Mouse (Mus musculus) liver, embryonic 15.5 days (tissue): ENCODE data around the gene Larp4b. TPM values are rescaled to one million over a fixed set of nuclear protein-coding genes. Genes with fewer than 3 reads are reported as not detected.

Experiments used
- ATAC-seq: fragments of 200-750 bp; cut with Nextera tagmentation; 2 replicates; pipeline ENCODE4 v1.8.0; 2017; ENCODE audit warnings: moderate number of reproducible peaks, mild to moderate bottlenecking, moderate library complexity; ENCODE audit not compliant: insufficient read depth
- H3K27ac ChIP-seq: fragments of 300-500 bp; sonication (generic); replicated peaks from 2 replicates; pipeline ENCODE4 v1.5.1; 2015; ENCODE audit warnings: mild to moderate bottlenecking, inconsistent platforms
- H3K27me3 ChIP-seq: fragments of 300-500 bp; sonication (generic); 2 replicates; pipeline ENCODE4 v1.6.1; 2015; ENCODE audit warnings: mild to moderate bottlenecking, inconsistent platforms
- H3K36me3 ChIP-seq: fragments of 300-500 bp; sonication (generic); replicated peaks from 2 replicates; pipeline ENCODE4 v1.6.1; 2015; ENCODE audit warnings: moderate library complexity, mild to moderate bottlenecking, inconsistent platforms
- H3K4me1 ChIP-seq: fragments of 300-500 bp; sonication (generic); replicated peaks from 2 replicates; pipeline ENCODE4 v1.6.1; 2015; ENCODE audit warnings: inconsistent platforms
- H3K4me2 ChIP-seq: fragments of 300-500 bp; sonication (generic); 2 replicates; pipeline ENCODE4 v1.6.1; 2015; ENCODE audit warnings: moderate library complexity, mild to moderate bottlenecking, inconsistent platforms
- H3K4me3 ChIP-seq: fragments of 300-500 bp; sonication (generic); replicated peaks from 2 replicates; pipeline ENCODE4 v1.5.1; 2015; ENCODE audit warnings: mild to moderate bottlenecking, inconsistent platforms
- H3K9ac ChIP-seq: fragments of 300-500 bp; sonication (generic); 2 replicates; pipeline ENCODE4 v1.6.1; 2015; ENCODE audit warnings: moderate library complexity, mild to moderate bottlenecking, inconsistent platforms
- H3K9me3 ChIP-seq: fragments of 300-500 bp; sonication (generic); replicated peaks from 2 replicates; pipeline ENCODE4 v1.6.1; 2016; ENCODE audit warnings: inconsistent platforms
- WGBS: fragments of 180-500 bp; shearing (Covaris S2); methylation state at CpG from one replicate; pipeline ENCODE4 v1.1.7; 2015; ENCODE audit warnings: mixed read lengths; ENCODE audit not compliant: insufficient replicate concordance; 5-methylcytosine and 5-hydroxymethylcytosine counted together
- polyA plus RNA-seq: library from polyadenylated mRNA; unstranded; fragments of >200 nt; fragmentation: Nextera tagmentation; extraction: Ambion mirVana; gene quantifications from 2 replicates; pipeline ENCODE4 v1.2.1, GENCODE M21; 2015

The Larp4b gene
- polyA plus RNA-seq, 1 experiment from 2014 or later, result 22.2 TPM

DNA sequence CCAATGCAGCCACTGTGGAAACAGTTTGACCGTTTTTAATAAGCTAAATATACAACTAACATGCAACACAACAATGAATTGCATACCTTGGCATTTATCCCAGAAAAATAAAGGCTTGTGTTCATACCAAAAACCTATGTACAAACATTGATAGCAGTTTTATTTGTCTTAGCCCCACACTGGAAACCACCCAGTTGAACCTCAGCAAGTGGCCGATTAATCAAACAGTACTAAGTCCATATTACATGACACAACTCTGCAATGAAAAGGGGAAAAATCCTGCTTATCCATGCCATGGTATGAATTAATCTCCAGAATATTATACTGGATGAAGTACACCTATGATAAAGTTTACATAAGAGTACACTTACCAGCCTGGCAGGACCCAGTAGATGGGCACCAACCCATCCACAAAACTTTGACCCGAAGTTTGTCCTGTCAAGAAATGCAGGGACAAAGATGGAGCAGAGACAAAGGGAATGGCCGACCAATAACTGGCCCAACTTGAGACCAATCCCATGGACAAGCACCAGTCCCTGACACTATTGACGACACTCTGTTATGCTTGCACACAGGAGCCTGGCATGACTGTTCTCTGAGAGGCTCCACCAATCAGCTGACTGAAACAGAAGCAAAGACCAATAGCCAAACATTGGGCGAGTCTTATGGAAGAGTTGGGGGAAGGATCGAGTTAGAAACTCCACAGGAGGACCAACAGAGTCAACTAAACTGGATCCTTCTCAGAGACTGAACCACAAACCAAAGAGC, 17.7 kb upstream of the Larp4b start:
- Histone ChIP-seq H3K4me2 (no peak overlapping the region), H3K4me3 (no peak overlapping the region), H3K27me3 (peaks cover 4% of the 10 kb centered on the region; the same call in 1 of the 2 replicates), H3K4me1 (peaks cover 5% of the 10 kb centered on the region; the same call in 1 of the 2 replicates), H3K36me3 (no peaks in the 10 kb centered on the region), H3K9ac (no peak overlapping the region), H3K27ac (no peak overlapping the region; the same call in 1 of the 2 replicates), H3K9me3 (no peaks in the 10 kb centered on the region)
- no peak for ATAC-seq
- WGBS, result 53% methylated on average over 7 of the region's 7 CpGs

DNA sequence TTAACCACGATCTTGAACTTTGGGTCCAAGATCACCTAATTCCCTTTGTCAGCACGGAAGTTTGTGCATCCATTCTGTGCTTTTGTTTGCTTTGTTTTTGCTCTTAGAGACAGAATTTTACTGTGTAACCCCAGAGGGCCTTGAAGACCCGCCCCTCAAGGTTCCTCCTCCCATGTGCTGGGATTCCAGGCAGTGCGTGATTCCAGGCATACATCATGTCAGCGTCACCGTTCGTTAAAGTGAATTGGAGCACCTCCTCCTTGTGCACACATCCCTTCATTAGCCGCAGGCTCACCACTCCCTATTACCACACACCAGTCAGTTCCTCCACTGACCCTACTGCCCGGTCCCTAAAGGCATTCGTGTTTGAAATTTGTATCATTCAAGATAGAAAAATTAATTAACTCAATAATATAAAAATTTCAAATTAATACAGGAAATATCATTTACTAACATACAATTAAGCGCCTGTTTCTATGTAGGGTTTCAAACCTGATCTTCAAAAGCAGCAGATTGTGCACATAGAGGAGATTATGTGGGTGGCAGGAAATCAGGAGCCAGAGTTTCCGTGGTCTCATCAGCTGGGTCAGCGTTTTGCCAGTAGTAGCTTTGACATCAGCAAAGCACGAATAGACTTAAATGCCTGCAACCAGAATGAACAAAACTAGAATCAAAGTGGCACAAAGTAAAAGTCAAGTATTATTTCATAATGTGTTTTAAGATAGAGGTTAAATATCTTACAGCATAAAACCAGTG, 11.4 kb upstream of the Larp4b start:
- no peak overlapping the region for H3K27ac ChIP-seq
- 61% methylated on average over 14 of the region's 14 CpGs for WGBS
- H3K27me3 ChIP-seq, result no peaks in the 10 kb centered on the region
- no peak overlapping the region for H3K9ac ChIP-seq
- no peak overlapping the region for H3K4me2 ChIP-seq
- H3K4me3 ChIP-seq, result no peak overlapping the region
- no peak for ATAC-seq
- no peaks in the 10 kb centered on the region for H3K9me3 ChIP-seq
- H3K36me3 ChIP-seq, result no peaks in the 10 kb centered on the region
- peaks cover 2% of the 10 kb centered on the region; the same call in 1 of the 2 replicates for H3K4me1 ChIP-seq

DNA sequence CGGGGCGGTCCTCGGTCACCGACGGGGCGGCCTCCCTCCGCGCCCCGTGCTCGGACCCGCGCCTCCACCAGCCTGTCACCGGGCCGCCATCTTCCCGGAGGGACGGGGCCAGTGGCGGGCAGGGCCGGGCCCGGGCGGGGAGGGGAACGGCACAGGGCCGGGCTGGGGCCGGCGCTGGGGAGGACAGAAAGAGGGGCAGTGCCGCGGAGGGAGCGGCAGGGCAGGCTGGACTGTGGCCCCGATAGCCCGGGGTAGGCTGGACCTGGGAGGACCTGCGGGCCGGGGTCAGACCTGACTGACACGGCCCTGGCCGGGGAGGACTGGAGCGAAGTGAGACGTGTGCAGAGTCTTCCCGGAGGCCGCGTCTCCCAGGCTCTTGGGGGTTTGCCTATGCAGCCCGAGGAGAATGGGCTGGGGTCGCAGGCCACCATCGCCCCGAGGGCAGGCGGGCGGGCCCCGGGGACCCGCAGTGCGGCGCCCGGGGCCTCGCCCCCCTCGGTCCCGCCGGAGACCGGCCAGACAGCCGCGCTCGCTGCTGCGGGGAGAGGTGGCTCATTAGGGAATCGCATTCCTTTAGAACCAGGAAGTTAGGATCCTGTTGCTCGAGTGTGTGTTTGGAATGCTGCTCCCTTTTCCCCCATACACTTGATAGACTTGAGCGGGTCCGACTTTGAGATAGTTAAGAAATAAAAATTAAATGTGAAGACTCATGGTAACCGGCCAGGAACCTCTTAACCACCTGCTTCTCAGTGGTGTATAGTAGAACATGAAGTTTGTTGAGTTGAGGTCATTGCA, 702 bp downstream of the Larp4b start:
- Histone ChIP-seq H3K9ac (peak overlapping the region; percentile 99), H3K27ac (peak overlapping the region; percentile 98), H3K9me3 (no peaks in the 10 kb centered on the region), H3K27me3 (no peaks in the 10 kb centered on the region), H3K4me2 (peak overlapping the region; percentile 86), H3K4me3 (peak overlapping the region; percentile 99), H3K4me1 (peaks cover 53% of the 10 kb centered on the region), H3K36me3 (peaks cover 11% of the 10 kb centered on the region)
- peak; percentile 67 for ATAC-seq
- WGBS, result under 1% methylated on average over 63 of the region's 63 CpGs

DNA sequence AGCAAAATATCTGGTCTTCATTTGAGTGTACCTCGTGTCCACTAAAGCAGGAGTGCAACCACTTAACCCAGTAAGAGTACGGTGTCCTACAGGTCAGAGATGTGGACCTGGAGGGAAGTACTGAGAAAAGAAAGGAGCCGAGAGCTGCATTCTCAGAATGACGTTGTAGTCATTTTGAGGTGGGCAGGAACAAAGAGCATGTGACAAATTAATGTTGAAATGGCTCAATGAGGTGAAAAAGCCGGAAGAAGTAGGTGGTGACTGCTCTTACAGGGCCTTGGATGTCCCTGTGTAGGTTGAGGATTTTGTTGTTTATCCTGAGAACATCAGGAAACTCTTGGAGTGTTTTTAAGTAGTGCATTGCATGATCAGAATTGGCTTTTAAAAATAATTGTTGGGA, 5.6 kb downstream of the Larp4b start:
- Histone ChIP-seq H3K27ac (no peak overlapping the region), H3K4me3 (no peak overlapping the region), H3K36me3 (peaks cover 17% of the 10 kb centered on the region), H3K9me3 (no peaks in the 10 kb centered on the region), H3K9ac (no peak overlapping the region), H3K4me1 (peaks cover 58% of the 10 kb centered on the region), H3K4me2 (no peak overlapping the region), H3K27me3 (no peaks in the 10 kb centered on the region)
- ATAC-seq, result no peak
- WGBS, result 73% methylated on average over 5 of the region's 5 CpGs

DNA sequence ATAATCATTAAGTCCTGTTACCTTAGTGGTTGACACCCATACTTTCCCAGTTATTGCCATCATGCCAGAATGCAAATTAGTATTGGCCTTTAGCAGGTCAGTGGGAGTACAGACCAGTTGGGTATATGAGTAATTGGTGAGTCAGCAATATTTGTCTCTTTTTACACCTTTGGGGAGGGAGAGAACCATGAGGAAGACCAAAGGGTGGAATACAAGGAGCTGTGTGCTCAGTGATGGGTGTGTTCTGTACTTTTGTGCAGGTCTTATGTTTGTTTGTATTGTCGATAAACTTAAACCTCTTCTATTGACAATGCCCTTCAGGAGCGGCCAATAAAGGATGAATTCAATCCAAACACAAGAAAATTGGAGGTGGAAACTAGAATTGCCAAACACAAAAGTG, 6.8 kb downstream of the Larp4b start:
- H3K9ac ChIP-seq, result no peak overlapping the region
- no peak overlapping the region for H3K27ac ChIP-seq
- H3K4me1 ChIP-seq, result peaks cover 59% of the 10 kb centered on the region
- H3K36me3 ChIP-seq, result peaks cover 23% of the 10 kb centered on the region
- no peak overlapping the region for H3K4me2 ChIP-seq
- no peaks in the 10 kb centered on the region for H3K9me3 ChIP-seq
- no peak for ATAC-seq
- H3K27me3 ChIP-seq, result no peaks in the 10 kb centered on the region
- WGBS, result 85% methylated on average over 2 of the region's 2 CpGs
- no peak overlapping the region for H3K4me3 ChIP-seq

DNA sequence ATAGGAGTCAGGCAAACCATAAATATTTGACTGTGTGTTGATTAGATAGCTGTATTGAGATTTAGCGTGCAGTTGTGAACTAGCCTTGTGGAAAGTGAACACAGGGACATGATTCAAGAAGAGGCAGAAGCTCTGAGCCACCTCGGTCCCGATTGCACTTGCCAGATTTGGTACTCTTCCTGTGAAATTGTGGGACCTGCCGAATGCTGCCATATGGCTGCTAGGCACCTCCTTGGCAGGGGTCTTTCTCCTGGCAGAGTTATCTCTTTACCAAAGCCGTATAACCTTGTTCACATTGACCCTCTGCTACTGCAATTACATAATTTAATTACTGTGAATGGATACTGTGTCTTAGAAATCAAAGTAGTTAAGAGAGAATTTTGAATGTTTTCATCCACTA, 12.6 kb downstream of the Larp4b start:
- Histone ChIP-seq H3K4me1 (peaks cover 51% of the 10 kb centered on the region), H3K9ac (no peak overlapping the region), H3K36me3 (peaks cover 24% of the 10 kb centered on the region), H3K4me2 (peak overlapping the region; percentile 54; the same call in 1 of the 2 replicates), H3K27ac (peak overlapping the region; percentile 29; the same call in 1 of the 2 replicates), H3K9me3 (no peaks in the 10 kb centered on the region), H3K27me3 (no peaks in the 10 kb centered on the region), H3K4me3 (no peak overlapping the region)
- no peak for ATAC-seq
- WGBS, result 67% methylated on average over 5 of the region's 5 CpGs

DNA sequence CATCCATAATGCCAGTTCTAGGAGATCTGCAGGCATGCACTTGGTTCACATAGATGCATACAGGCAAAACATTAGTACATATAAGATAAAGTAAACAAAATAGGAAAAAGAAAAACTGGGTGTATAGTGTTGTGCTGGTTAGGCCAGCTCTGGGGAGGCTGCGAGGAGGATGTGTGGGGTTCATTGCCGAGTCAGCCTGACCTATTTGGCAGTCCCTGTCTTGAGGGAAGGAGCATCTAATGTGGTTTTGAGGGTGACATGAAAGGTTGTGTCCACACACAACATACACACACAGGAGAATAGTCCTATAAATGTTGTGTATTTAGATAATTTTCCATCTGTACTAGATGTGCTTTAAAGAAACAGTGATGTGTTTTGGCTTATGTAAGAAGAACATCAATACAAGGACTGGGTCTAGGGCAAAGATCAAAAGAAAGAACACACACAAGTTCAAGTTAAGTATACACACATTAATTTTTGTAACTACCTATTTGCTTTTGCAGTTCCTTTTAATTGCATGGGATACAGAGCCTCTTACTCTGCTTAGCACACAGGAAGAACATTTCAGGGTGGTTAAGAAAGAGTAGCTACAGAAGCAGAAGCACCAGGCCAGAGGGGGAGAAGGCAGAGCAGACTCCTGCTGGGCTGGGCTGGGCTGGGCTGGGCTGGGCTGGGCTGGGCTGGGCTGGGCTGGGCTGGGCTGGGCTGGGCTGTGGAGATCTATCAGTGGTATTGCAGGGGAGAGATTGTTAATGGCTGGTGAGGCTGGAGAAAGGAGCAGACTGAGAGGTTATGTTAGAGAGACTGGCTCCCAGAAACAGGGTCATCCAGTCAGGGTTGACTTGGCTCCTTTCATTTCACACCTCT, 13.5 kb downstream of the Larp4b start:
- H3K4me2 ChIP-seq, result peak overlapping the region; percentile 54
- no peaks in the 10 kb centered on the region for H3K9me3 ChIP-seq
- WGBS, result 43% methylated on average over 2 of the region's 2 CpGs
- peaks cover 55% of the 10 kb centered on the region for H3K4me1 ChIP-seq
- H3K27ac ChIP-seq, result peak overlapping the region; percentile 67
- H3K9ac ChIP-seq, result no peak overlapping the region
- H3K27me3 ChIP-seq, result no peaks in the 10 kb centered on the region
- H3K4me3 ChIP-seq, result no peak overlapping the region
- ATAC-seq, result peak; percentile 94
- H3K36me3 ChIP-seq, result peaks cover 29% of the 10 kb centered on the region

DNA sequence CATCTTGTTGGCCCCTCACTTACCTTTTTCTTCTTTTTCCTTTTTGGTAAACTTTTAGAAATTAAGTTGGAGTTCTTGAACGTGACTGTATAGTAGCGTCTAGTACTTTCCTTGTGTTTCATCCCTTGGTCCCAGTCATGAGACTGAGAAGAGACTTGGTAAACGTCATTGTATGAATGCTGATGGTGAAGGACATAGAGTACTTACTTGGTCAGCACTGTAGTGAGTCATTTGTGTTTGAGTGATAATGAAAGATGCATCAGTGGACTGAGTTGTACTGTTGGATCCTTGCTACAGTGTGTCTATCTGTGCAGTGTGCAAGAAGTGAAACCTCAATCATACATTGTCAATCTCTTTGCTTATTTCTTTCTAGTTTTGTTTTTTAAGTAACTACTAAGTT, 20.1 kb downstream of the Larp4b start:
- Histone ChIP-seq H3K4me1 (peaks cover 36% of the 10 kb centered on the region), H3K4me2 (no peak overlapping the region)
- ATAC-seq, result no peak

DNA sequence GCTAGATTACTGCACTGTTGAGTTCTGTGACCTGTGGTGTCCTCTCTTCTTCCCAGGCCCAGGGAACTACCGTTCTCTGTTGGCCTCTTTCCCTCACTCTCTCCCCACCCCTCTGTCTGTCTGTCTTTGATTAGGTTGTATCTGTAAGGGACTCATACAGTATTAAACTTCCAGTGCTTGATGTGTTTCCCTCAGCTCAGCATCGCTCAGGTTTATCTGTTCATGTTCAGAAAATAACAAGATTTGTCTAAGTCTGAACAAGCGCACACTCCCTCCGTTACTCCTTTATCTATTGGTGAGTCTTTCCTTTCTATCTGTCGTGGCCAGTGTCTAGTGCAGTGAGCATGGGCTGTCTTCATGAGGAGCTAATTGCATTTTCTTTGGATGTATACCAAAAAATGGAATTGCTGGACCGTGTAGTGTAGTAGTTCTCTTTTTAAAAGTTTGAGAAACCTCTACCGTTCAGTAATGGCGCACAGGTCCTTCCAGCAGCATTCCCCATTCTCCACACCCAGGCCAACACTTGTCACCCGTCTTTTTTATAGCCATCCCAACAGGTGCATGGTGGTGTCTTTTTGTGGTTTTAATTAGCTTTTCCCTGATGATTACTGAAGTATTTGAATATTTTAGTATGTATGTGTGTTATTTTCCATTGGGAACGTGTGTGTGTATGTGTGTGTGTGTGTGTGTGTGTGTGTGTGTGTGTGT, 27.3 kb downstream of the Larp4b start:
- peaks cover 51% of the 10 kb centered on the region for H3K36me3 ChIP-seq
- WGBS, result 45% methylated on average over 10 of the region's 10 CpGs

More for the DNA sequence above, 20.1 kb downstream of the Larp4b start:
- no peaks in the 10 kb centered on the region for H3K27me3 ChIP-seq
- no peaks in the 10 kb centered on the region for H3K9me3 ChIP-seq
- H3K9ac ChIP-seq, result no peak overlapping the region
- no peak overlapping the region for H3K27ac ChIP-seq
- H3K36me3 ChIP-seq, result peaks cover 22% of the 10 kb centered on the region
- H3K4me3 ChIP-seq, result no peak overlapping the region
- WGBS, result 80% methylated on average over 3 of the region's 3 CpGs

DNA sequence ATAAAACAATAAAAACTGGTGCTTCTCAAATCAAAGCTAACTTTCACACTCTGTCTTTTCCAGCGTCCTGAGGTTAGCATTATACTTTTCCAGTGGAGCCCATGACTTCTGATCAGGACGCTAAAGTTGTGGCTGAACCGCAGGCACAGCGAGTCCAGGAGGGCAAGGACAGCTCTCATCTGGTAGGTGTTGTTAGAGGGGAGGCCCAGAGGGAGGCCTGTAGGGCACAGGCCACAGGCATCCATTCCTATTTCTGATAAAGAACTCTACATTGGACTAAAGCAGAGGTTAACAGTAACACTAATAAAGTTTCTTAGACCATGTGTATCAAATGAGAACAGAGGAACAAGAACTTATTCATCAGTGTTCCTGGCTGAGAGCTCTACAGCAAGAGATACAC, 28.4 kb downstream of the Larp4b start:
- Histone ChIP-seq H3K9me3 (no peaks in the 10 kb centered on the region), H3K4me1 (peaks cover 40% of the 10 kb centered on the region), H3K27ac (no peak overlapping the region), H3K27me3 (no peaks in the 10 kb centered on the region), H3K4me2 (no peak overlapping the region), H3K4me3 (no peak overlapping the region), H3K9ac (no peak overlapping the region), H3K36me3 (peaks cover 55% of the 10 kb centered on the region)
- WGBS, result 73% methylated on average over 4 of the region's 4 CpGs
- no peak for ATAC-seq

More for the DNA sequence above, 27.3 kb downstream of the Larp4b start:
- Histone ChIP-seq H3K9ac (no peak overlapping the region), H3K27me3 (no peaks in the 10 kb centered on the region), H3K9me3 (no peaks in the 10 kb centered on the region), H3K4me2 (no peak overlapping the region), H3K27ac (no peak overlapping the region), H3K4me3 (no peak overlapping the region), H3K4me1 (peaks cover 45% of the 10 kb centered on the region)
- ATAC-seq, result peak; percentile 80
